Comparison of ENCODE assay signal across 10 mouse cellular contexts in genomic region chr9:44724665-44725064, GRCm38 (mm10). TPM values are rescaled to one million over a fixed set of nuclear protein-coding genes. Genes with fewer than 3 reads are reported as not detected.
DNase-seq lines count a peak whose midpoint lies in the region; ATAC-seq lines count a peak whose summit lies in the region.
"Had no signal": no experiment of that assay in that cellular context is flagged by ENCODE, and none has a peak within 500 bp of the region (broad histone marks: within the 10 kb centered on the region; RNA-seq: fewer than 3 reads in every experiment).

No protein-coding gene starts in this region.

- H3K36me3 ChIP-seq in kidney, embryonic 15.5 days, result peaks cover 24% of the 10 kb centered on the region
- peaks cover 10% of the 10 kb centered on the region; the same call in 1 of the 2 replicates for H3K36me3 ChIP-seq in kidney, embryonic 14.5 days (ENCODE audit: control insufficient read depth, insufficient read depth, low read length)
- no peaks in the 10 kb centered on the region for H3K36me3 ChIP-seq in embryonic facial prominence, embryonic 15.5 days
- no peaks in the 10 kb centered on the region for H3K36me3 ChIP-seq in hindbrain, embryonic 16.5 days (ENCODE audit: control insufficient read depth, insufficient read depth, low read length)
- H3K36me3 ChIP-seq in neural tube, embryonic 13.5 days, result no peaks in the 10 kb centered on the region

- H3K9me3 ChIP-seq in kidney, embryonic 15.5 days (replicated peaks), result no peaks in the 10 kb centered on the region
- no peaks in the 10 kb centered on the region for H3K9me3 ChIP-seq in kidney, embryonic 14.5 days (ENCODE audit: control insufficient read depth, low read length)
- H3K9me3 ChIP-seq in embryonic facial prominence, embryonic 15.5 days (replicated peaks), result no peaks in the 10 kb centered on the region
- H3K9me3 ChIP-seq in hindbrain, embryonic 16.5 days (ENCODE audit: control insufficient read depth, low read length), result no peaks in the 10 kb centered on the region
- no peaks in the 10 kb centered on the region for H3K9me3 ChIP-seq in neural tube, embryonic 13.5 days

- no peak overlapping the region for H3K4me3 ChIP-seq in kidney, embryonic 15.5 days (replicated peaks)
- H3K4me3 ChIP-seq in kidney, embryonic 14.5 days (ENCODE audit: low read length), result no peak overlapping the region
- no peak overlapping the region for H3K4me3 ChIP-seq in embryonic facial prominence, embryonic 15.5 days (replicated peaks)
- no peak overlapping the region for H3K4me3 ChIP-seq in hindbrain, embryonic 16.5 days (ENCODE audit: low read length)
- H3K4me3 ChIP-seq in neural tube, embryonic 13.5 days, result no peak overlapping the region

- H3K27me3 ChIP-seq in kidney, embryonic 15.5 days, result no peaks in the 10 kb centered on the region
- no peaks in the 10 kb centered on the region for H3K27me3 ChIP-seq in kidney, embryonic 14.5 days (ENCODE audit: control insufficient read depth, insufficient read depth, low read length)
- H3K27me3 ChIP-seq in embryonic facial prominence, embryonic 15.5 days, result no peaks in the 10 kb centered on the region
- H3K27me3 ChIP-seq in hindbrain, embryonic 16.5 days (replicated peaks; ENCODE audit: control insufficient read depth, insufficient read depth, low read length), result no peaks in the 10 kb centered on the region
- no peaks in the 10 kb centered on the region for H3K27me3 ChIP-seq in neural tube, embryonic 13.5 days

- H3K27ac ChIP-seq in kidney, embryonic 15.5 days, result 0 out of 2 replicates have a peak overlapping the region, but pooled peaks have one; percentile 37
- H3K27ac ChIP-seq in kidney, embryonic 14.5 days (ENCODE audit: low read depth, low read length), result no peak overlapping the region
- peak overlapping the region; percentile 87 for H3K27ac ChIP-seq in embryonic facial prominence, embryonic 15.5 days (replicated peaks)
- peak overlapping the region; percentile 15; the same call in 1 of the 2 replicates for H3K27ac ChIP-seq in hindbrain, embryonic 16.5 days (ENCODE audit: low read depth, low read length)
- H3K27ac ChIP-seq in neural tube, embryonic 13.5 days (replicated peaks), result peak overlapping the region; percentile 68

- H3K4me1 ChIP-seq in kidney, embryonic 15.5 days, result peaks cover 82% of the 10 kb centered on the region
- peaks cover 30% of the 10 kb centered on the region for H3K4me1 ChIP-seq in kidney, embryonic 14.5 days (ENCODE audit: control insufficient read depth, insufficient read depth, low read length)
- peaks cover 77% of the 10 kb centered on the region for H3K4me1 ChIP-seq in embryonic facial prominence, embryonic 15.5 days
- peaks cover 50% of the 10 kb centered on the region for H3K4me1 ChIP-seq in hindbrain, embryonic 16.5 days (ENCODE audit: control insufficient read depth, insufficient read depth, low read depth, low read length)
- peaks cover 81% of the 10 kb centered on the region for H3K4me1 ChIP-seq in neural tube, embryonic 13.5 days (replicated peaks)

- no peak overlapping the region for H3K4me2 ChIP-seq in kidney, embryonic 15.5 days
- H3K4me2 ChIP-seq in kidney, embryonic 14.5 days (replicated peaks; ENCODE audit: low read depth, low read length), result no peak overlapping the region
- H3K4me2 ChIP-seq in embryonic facial prominence, embryonic 15.5 days (replicated peaks), result no peak overlapping the region
- H3K4me2 ChIP-seq in hindbrain, embryonic 16.5 days (ENCODE audit: low read length), result no peak overlapping the region
- H3K4me2 ChIP-seq in neural tube, embryonic 13.5 days, result no peak overlapping the region

- no peak for DNase-seq in kidney, postnatal 25 days
- no peak for DNase-seq in kidney, postnatal 14 days
- DNase-seq: spleen, adult 18-20 months; thymus, postnatal 25 days had no signal

- no peak for ATAC-seq in kidney, embryonic 15.5 days (replicated peaks; ENCODE audit: low FRiP score)
- no peak for ATAC-seq in kidney, embryonic 14.5 days (ENCODE audit: low FRiP score, low TSS enrichment)
- ATAC-seq in embryonic facial prominence, embryonic 15.5 days (ENCODE audit: insufficient number of reproducible peaks, low FRiP score, low TSS enrichment, low read depth), result no peak
- no peak for ATAC-seq in hindbrain, embryonic 16.5 days
- no peak for ATAC-seq in neural tube, embryonic 13.5 days (ENCODE audit: low read depth)

- no peak overlapping the region for H3K9ac ChIP-seq in kidney, embryonic 15.5 days
- no peak overlapping the region for H3K9ac ChIP-seq in kidney, embryonic 14.5 days (ENCODE audit: low read depth, low read length)
- no peak overlapping the region for H3K9ac ChIP-seq in embryonic facial prominence, embryonic 15.5 days
- H3K9ac ChIP-seq in hindbrain, embryonic 16.5 days (ENCODE audit: low read depth, low read length), result no peak overlapping the region
- H3K9ac ChIP-seq in neural tube, embryonic 13.5 days, result 0 out of 2 replicates have a peak overlapping the region, but pooled peaks have one; percentile 17

- WGBS in kidney, embryonic 15.5 days, result 51% methylated on average over 2 of the region's 2 CpGs
- 43% methylated on average over 2 of the region's 2 CpGs for WGBS in kidney, embryonic 14.5 days
- 18% methylated on average over 2 of the region's 2 CpGs for WGBS in embryonic facial prominence, embryonic 15.5 days
- WGBS in hindbrain, embryonic 16.5 days, result 38% methylated on average over 2 of the region's 2 CpGs
- WGBS in neural tube, embryonic 13.5 days, result 44% methylated on average over 2 of the region's 2 CpGs

RNA-seq across cellular contexts. Expression of gene Phldb1, which starts 10.3 kb away (rescaled TPM):
- 34.5 and 36.4 TPM in 2 replicates for polyA plus RNA-seq in kidney, embryonic 15.5 days (2015; fragmentation: Nextera tagmentation; extraction: Ambion mirVana)
- polyA plus RNA-seq in kidney, embryonic 14.5 days (2014; fragmentation: Nextera tagmentation; extraction: Ambion mirVana), result 24.9 and 28.7 TPM in 2 replicates
- 38.6 and 39.0 TPM in 2 replicates for polyA plus RNA-seq in embryonic facial prominence, embryonic 15.5 days (2015; fragmentation: Nextera tagmentation; extraction: Ambion mirVana)
- 37.4 and 44.2 TPM in 2 replicates for polyA plus RNA-seq in hindbrain, embryonic 16.5 days (2015; fragmentation: Nextera tagmentation; extraction: Ambion mirVana)
- polyA plus RNA-seq in neural tube, embryonic 13.5 days (2015; fragmentation: Nextera tagmentation; extraction: Ambion mirVana), result 42.5 and 43.7 TPM in 2 replicates

RNA-seq across cellular contexts. Expression of gene Arcn1, which starts 43.0 kb away (rescaled TPM):
- polyA plus RNA-seq in kidney, embryonic 15.5 days (2015; fragmentation: Nextera tagmentation; extraction: Ambion mirVana), result 201 and 202 TPM in 2 replicates
- 116 and 219 TPM in 2 replicates for polyA plus RNA-seq in kidney, embryonic 14.5 days (2014; fragmentation: Nextera tagmentation; extraction: Ambion mirVana)
- polyA plus RNA-seq in embryonic facial prominence, embryonic 15.5 days (2015; fragmentation: Nextera tagmentation; extraction: Ambion mirVana), result 191 and 195 TPM in 2 replicates
- polyA plus RNA-seq in hindbrain, embryonic 16.5 days (2015; fragmentation: Nextera tagmentation; extraction: Ambion mirVana), result 130 and 145 TPM in 2 replicates
- 147 and 168 TPM in 2 replicates for polyA plus RNA-seq in neural tube, embryonic 13.5 days (2015; fragmentation: Nextera tagmentation; extraction: Ambion mirVana)

RNA-seq across cellular contexts. Expression of gene Ift46, which starts 43.0 kb away (rescaled TPM):
- 99.3 and 105 TPM in 2 replicates for polyA plus RNA-seq in kidney, embryonic 15.5 days (2015; fragmentation: Nextera tagmentation; extraction: Ambion mirVana)
- polyA plus RNA-seq in kidney, embryonic 14.5 days (2014; fragmentation: Nextera tagmentation; extraction: Ambion mirVana), result 122 and 131 TPM in 2 replicates
- polyA plus RNA-seq in embryonic facial prominence, embryonic 15.5 days (2015; fragmentation: Nextera tagmentation; extraction: Ambion mirVana), result 107 and 125 TPM in 2 replicates
- 152 and 160 TPM in 2 replicates for polyA plus RNA-seq in hindbrain, embryonic 16.5 days (2015; fragmentation: Nextera tagmentation; extraction: Ambion mirVana)
- polyA plus RNA-seq in neural tube, embryonic 13.5 days (2015; fragmentation: Nextera tagmentation; extraction: Ambion mirVana), result 172 and 174 TPM in 2 replicates

RNA-seq across cellular contexts. Expression of gene Treh, which starts 51.6 kb away (rescaled TPM):
- polyA plus RNA-seq in kidney, embryonic 15.5 days (2015; fragmentation: Nextera tagmentation; extraction: Ambion mirVana), result 0.22 and 0.23 TPM in 2 replicates
- polyA plus RNA-seq in kidney, embryonic 14.5 days (2014; fragmentation: Nextera tagmentation; extraction: Ambion mirVana), result not detected in 2 replicates
- not detected in 2 replicates for polyA plus RNA-seq in embryonic facial prominence, embryonic 15.5 days (2015; fragmentation: Nextera tagmentation; extraction: Ambion mirVana)
- polyA plus RNA-seq in hindbrain, embryonic 16.5 days (2015; fragmentation: Nextera tagmentation; extraction: Ambion mirVana), result not detected in 2 replicates
- polyA plus RNA-seq in neural tube, embryonic 13.5 days (2015; fragmentation: Nextera tagmentation; extraction: Ambion mirVana), result not detected in 2 replicates
- polyA plus RNA-seq: heart, embryonic 14.5 days had no signal
